Mouse (Mus musculus): ENCODE data around the gene Cend1. TPM values are rescaled to one million over a fixed set of nuclear protein-coding genes. Genes with fewer than 3 reads are reported as not detected.

Cend1 gene
- polyA plus RNA-seq, 1 experiment from 2014 or later = 21.3 TPM

- Histone ChIP-seq H3K36me3 (ENCODE audit: control insufficient read depth, insufficient read depth, low read length) (peaks cover 21% of the 10 kb centered on the region), H3K4me3 (ENCODE audit: low read depth, low read length) (peak overlapping the region; percentile 0; the same call in 1 of the 2 replicates), H3K4me1 (ENCODE audit: control insufficient read depth, insufficient read depth, low read length) (peaks cover 14% of the 10 kb centered on the region), H3K27me3 (replicated peaks; ENCODE audit: control insufficient read depth, insufficient read depth, low read length) (0 out of 2 replicates have a peak, but pooled peaks cover 2% of the 10 kb centered on the region), H3K27ac (ENCODE audit: low read depth, low read length) (no peak overlapping the region), H3K9ac (ENCODE audit: low read length) (peak overlapping the region; percentile 66; the same call in 1 of the 2 replicates), H3K9me3 (replicated peaks; ENCODE audit: control insufficient read depth, low read length) (no peaks in the 10 kb centered on the region), H3K4me2 (ENCODE audit: low read length) (peak overlapping the region; percentile 73)
- ATAC-seq (no peak), DNase-seq (ENCODE audit: low spot score) (no peak)
- 92% methylated on average over 13 of the region's 13 CpGs for WGBS
These were observed 12.9 kb upstream of the Cend1 start for GRCm38 (mm10) chr7:141442199-141442598.

GRCm38 (mm10) chr7:141441460-141441859 lies 12.2 kb upstream of the Cend1 start:
- no peaks in the 10 kb centered on the region for H3K9me3 ChIP-seq (replicated peaks; ENCODE audit: control insufficient read depth, low read length)
- 95% methylated on average over 9 of the region's 9 CpGs for WGBS
- H3K36me3 ChIP-seq (ENCODE audit: control insufficient read depth, insufficient read depth, low read length) = peaks cover 21% of the 10 kb centered on the region
- no peak overlapping the region for H3K4me2 ChIP-seq (ENCODE audit: low read length)
- DNase-seq (ENCODE audit: low spot score) = no peak
- no peak overlapping the region for H3K9ac ChIP-seq (ENCODE audit: low read length)
- no peak overlapping the region for H3K4me3 ChIP-seq (ENCODE audit: low read depth, low read length)
- peaks cover 15% of the 10 kb centered on the region for H3K4me1 ChIP-seq (ENCODE audit: control insufficient read depth, insufficient read depth, low read length)
- no peak overlapping the region for H3K27ac ChIP-seq (ENCODE audit: low read depth, low read length)
- H3K27me3 ChIP-seq (replicated peaks; ENCODE audit: control insufficient read depth, insufficient read depth, low read length) = 0 out of 2 replicates have a peak, but pooled peaks cover 2% of the 10 kb centered on the region
- ATAC-seq = no peak

GRCm38 (mm10) chr7:141440613-141441012 lies 11.3 kb upstream of the Cend1 start:
- peaks cover 22% of the 10 kb centered on the region for H3K4me1 ChIP-seq (ENCODE audit: control insufficient read depth, insufficient read depth, low read length)
- peaks cover 21% of the 10 kb centered on the region for H3K36me3 ChIP-seq (ENCODE audit: control insufficient read depth, insufficient read depth, low read length)
- no peak for ATAC-seq
- 26% methylated on average over 6 of the region's 6 CpGs for WGBS
- no peak overlapping the region for H3K9ac ChIP-seq (ENCODE audit: low read length)
- DNase-seq (ENCODE audit: low spot score) = peak; percentile 42
- no peak overlapping the region for H3K4me2 ChIP-seq (ENCODE audit: low read length)
- H3K27ac ChIP-seq (ENCODE audit: low read depth, low read length) = no peak overlapping the region
- 0 out of 2 replicates have a peak, but pooled peaks cover 2% of the 10 kb centered on the region for H3K27me3 ChIP-seq (replicated peaks; ENCODE audit: control insufficient read depth, insufficient read depth, low read length)
- no peak overlapping the region for H3K4me3 ChIP-seq (ENCODE audit: low read depth, low read length)
- no peaks in the 10 kb centered on the region for H3K9me3 ChIP-seq (replicated peaks; ENCODE audit: control insufficient read depth, low read length)

- H3K9ac ChIP-seq (ENCODE audit: low read length) = no peak overlapping the region
- ATAC-seq (no peak), DNase-seq (ENCODE audit: low spot score) (no peak)
- H3K27me3 ChIP-seq (replicated peaks; ENCODE audit: control insufficient read depth, insufficient read depth, low read length) = 0 out of 2 replicates have a peak, but pooled peaks cover under 1% of the 10 kb centered on the region
- H3K4me2 ChIP-seq (ENCODE audit: low read length) = no peak overlapping the region
- peaks cover 21% of the 10 kb centered on the region for H3K36me3 ChIP-seq (ENCODE audit: control insufficient read depth, insufficient read depth, low read length)
- peaks cover 25% of the 10 kb centered on the region for H3K4me1 ChIP-seq (ENCODE audit: control insufficient read depth, insufficient read depth, low read length)
- 94% methylated on average over 11 of the region's 11 CpGs for WGBS
- H3K4me3 ChIP-seq (ENCODE audit: low read depth, low read length) = no peak overlapping the region
- H3K9me3 ChIP-seq (replicated peaks; ENCODE audit: control insufficient read depth, low read length) = no peaks in the 10 kb centered on the region
- no peak overlapping the region for H3K27ac ChIP-seq (ENCODE audit: low read depth, low read length)
These were observed 10.5 kb upstream of the Cend1 start for GRCm38 (mm10) chr7:141439811-141440210.

- Histone ChIP-seq H3K4me2 (ENCODE audit: low read length) (no peak overlapping the region), H3K9ac (ENCODE audit: low read length) (no peak overlapping the region), H3K27ac (ENCODE audit: low read depth, low read length) (no peak overlapping the region), H3K36me3 (ENCODE audit: control insufficient read depth, insufficient read depth, low read length) (peaks cover 21% of the 10 kb centered on the region), H3K4me1 (ENCODE audit: control insufficient read depth, insufficient read depth, low read length) (peaks cover 24% of the 10 kb centered on the region), H3K27me3 (replicated peaks; ENCODE audit: control insufficient read depth, insufficient read depth, low read length) (no peaks in the 10 kb centered on the region), H3K9me3 (replicated peaks; ENCODE audit: control insufficient read depth, low read length) (no peaks in the 10 kb centered on the region), H3K4me3 (ENCODE audit: low read depth, low read length) (no peak overlapping the region)
- no peak for DNase-seq (ENCODE audit: low spot score)
- ATAC-seq = no peak
- WGBS = 96% methylated on average over 10 of the region's 10 CpGs
These were observed 9.9 kb upstream of the Cend1 start for GRCm38 (mm10) chr7:141439140-141439679.

GRCm38 (mm10) chr7:141438201-141438968 lies 9.1 kb upstream of the Cend1 start:
- ATAC-seq (no peak), DNase-seq (ENCODE audit: low spot score) (no peak)
- peaks cover 22% of the 10 kb centered on the region for H3K36me3 ChIP-seq (ENCODE audit: control insufficient read depth, insufficient read depth, low read length)
- H3K4me3 ChIP-seq (ENCODE audit: low read depth, low read length) = no peak overlapping the region
- H3K9me3 ChIP-seq (replicated peaks; ENCODE audit: control insufficient read depth, low read length) = no peaks in the 10 kb centered on the region
- H3K4me2 ChIP-seq (ENCODE audit: low read length) = no peak overlapping the region
- H3K27ac ChIP-seq (ENCODE audit: low read depth, low read length) = no peak overlapping the region; the same call in 1 of the 2 replicates
- peaks cover 25% of the 10 kb centered on the region for H3K4me1 ChIP-seq (ENCODE audit: control insufficient read depth, insufficient read depth, low read length)
- H3K9ac ChIP-seq (ENCODE audit: low read length) = no peak overlapping the region
- 91% methylated on average over 12 of the region's 12 CpGs for WGBS
- H3K27me3 ChIP-seq (replicated peaks; ENCODE audit: control insufficient read depth, insufficient read depth, low read length) = no peaks in the 10 kb centered on the region

GRCm38 (mm10) chr7:141437178-141438120 lies 8.2 kb upstream of the Cend1 start, which contains the start of gene Slc25a22:
TSS of gene Slc25a22 (minus strand) at chr7:141437892.
- peak within 1 kb of the TSS; percentile 76 for H3K27ac ChIP-seq (ENCODE audit: low read depth, low read length)
- peak within 1 kb of the TSS; percentile 81 for H3K9ac ChIP-seq (ENCODE audit: low read length)
- H3K4me1 ChIP-seq (ENCODE audit: control insufficient read depth, insufficient read depth, low read length) = peaks cover 19% of the 10 kb centered on the region
- H3K4me3 ChIP-seq (ENCODE audit: low read depth, low read length) = peak within 1 kb of the TSS; percentile 65
- peaks cover 31% of the 10 kb centered on the region for H3K36me3 ChIP-seq (ENCODE audit: control insufficient read depth, insufficient read depth, low read length)
- no peaks in the 10 kb centered on the region for H3K9me3 ChIP-seq (replicated peaks; ENCODE audit: control insufficient read depth, low read length)
- H3K27me3 ChIP-seq (replicated peaks; ENCODE audit: control insufficient read depth, insufficient read depth, low read length) = no peaks in the 10 kb centered on the region
- peak; percentile 87 for ATAC-seq
- peak within 1 kb of the TSS; percentile 94 for H3K4me2 ChIP-seq (ENCODE audit: low read length)
- DNase-seq (ENCODE audit: low spot score) = peak; percentile 90
- WGBS = 6% methylated on average over 53 of the region's 53 CpGs

- Histone ChIP-seq H3K4me1 (ENCODE audit: control insufficient read depth, insufficient read depth, low read length) (peaks cover 19% of the 10 kb centered on the region), H3K27me3 (replicated peaks; ENCODE audit: control insufficient read depth, insufficient read depth, low read length) (no peaks in the 10 kb centered on the region), H3K4me2 (ENCODE audit: low read length) (peak overlapping the region; percentile 94), H3K4me3 (ENCODE audit: low read depth, low read length) (peak overlapping the region; percentile 65), H3K9ac (ENCODE audit: low read length) (peak overlapping the region; percentile 81), H3K9me3 (replicated peaks; ENCODE audit: control insufficient read depth, low read length) (no peaks in the 10 kb centered on the region), H3K36me3 (ENCODE audit: control insufficient read depth, insufficient read depth, low read length) (peaks cover 41% of the 10 kb centered on the region), H3K27ac (ENCODE audit: low read depth, low read length) (no peak overlapping the region)
- WGBS = 56% methylated on average over 2 of the region's 2 CpGs
- DNase-seq (ENCODE audit: low spot score) (no peak), ATAC-seq (no peak)
These were observed 7.2 kb upstream of the Cend1 start for GRCm38 (mm10) chr7:141436523-141436892.

All from forebrain, embryonic 14.5 days (tissue).